Mouse (Mus musculus) CD8-positive naive resting alpha-beta T cell, adult 2 months (primary cell): ENCODE results near the gene Cacna1h.

Source experiments
- DNase-seq, 2 experiments: peaks; one replicate each; pipeline ENCODE4 v3.0.0; 2022; ENCODE audit warnings: low read depth in 2 of 2, low spot score in 2 of 2

The Cacna1h gene

DNA sequence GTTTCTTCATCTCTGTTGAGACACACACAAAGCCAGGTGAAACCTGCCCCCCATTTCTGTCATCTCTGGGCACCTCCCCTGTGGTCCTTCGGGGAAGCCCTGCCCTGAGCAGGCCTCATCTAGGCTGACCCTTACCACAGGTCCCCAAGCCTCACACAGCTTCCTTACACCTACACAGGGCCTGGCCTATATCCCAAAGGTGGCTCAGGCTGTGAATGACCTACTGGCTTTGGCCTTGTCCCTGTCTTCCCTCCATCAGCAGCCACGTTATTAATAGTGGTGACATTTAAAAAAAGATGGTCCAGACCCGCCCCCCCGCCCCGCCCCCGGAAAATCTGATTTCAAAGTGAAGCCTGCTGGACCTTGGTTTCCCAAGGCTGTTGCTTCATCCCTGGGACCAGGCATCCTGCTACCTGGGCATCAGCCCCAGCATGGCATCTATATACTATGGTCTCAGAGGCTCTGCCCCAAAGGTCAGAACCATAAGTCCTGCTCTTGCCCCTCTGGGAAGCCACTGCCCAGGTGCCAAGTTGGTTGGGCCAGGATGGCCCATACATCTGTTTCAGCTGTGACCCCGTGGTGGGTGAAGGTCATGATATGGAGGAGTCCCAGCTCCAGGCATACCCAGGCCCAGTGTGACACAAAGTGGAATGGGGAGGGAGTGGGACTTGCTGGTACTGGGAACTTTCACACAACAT lies 25.1 kb downstream of the Cacna1h start:
- DNase-seq, result no peak

DNA sequence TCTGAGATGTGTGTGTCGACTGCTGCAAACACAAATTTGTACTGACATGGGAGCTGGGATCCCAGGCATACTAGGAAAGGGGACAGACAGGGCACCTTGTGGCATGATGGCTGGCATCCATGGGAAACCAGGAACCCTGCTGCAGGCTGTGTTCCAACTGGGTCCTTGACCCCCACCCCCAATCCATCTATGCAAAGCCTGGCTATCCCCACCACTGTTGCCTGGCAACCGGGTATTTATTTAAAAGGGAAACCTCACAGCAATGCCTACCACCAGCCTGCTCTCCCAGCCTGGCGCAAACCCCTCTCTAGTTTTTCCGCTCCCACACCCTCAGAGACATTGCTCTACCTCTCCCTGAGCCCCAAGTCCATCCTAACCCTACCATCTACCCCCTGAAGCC lies 26.2 kb downstream of the Cacna1h start:
- DNase-seq, result no peak

- DNase-seq, result no peak
These were observed 27.6 kb downstream of the Cacna1h start for GRCm38 (mm10) chr17:25406011-25406441.

- no peak for DNase-seq
These were observed 28.2 kb downstream of the Cacna1h start for GRCm38 (mm10) chr17:25405224-25405895.

DNA sequence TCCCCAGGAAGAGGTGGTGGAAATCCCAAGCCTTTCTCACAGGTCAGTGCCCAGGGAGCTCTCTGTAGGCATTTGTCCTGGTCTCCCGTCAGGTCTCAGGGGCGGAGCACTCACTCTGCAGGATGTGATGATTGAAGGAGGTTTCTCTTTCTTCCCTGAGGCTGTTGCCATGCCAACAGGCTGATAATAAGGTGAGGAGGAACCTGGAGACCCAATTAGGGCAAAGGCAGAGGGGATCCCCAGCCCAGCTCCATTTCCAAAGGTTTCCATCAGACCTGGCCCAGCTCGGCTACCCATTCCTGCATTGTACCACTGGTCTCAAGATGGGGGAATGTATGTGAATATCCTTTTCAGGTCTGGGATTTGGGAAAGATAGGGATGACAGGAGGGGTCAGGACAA lies 29.4 kb downstream of the Cacna1h start:
- DNase-seq, result no peak

DNA sequence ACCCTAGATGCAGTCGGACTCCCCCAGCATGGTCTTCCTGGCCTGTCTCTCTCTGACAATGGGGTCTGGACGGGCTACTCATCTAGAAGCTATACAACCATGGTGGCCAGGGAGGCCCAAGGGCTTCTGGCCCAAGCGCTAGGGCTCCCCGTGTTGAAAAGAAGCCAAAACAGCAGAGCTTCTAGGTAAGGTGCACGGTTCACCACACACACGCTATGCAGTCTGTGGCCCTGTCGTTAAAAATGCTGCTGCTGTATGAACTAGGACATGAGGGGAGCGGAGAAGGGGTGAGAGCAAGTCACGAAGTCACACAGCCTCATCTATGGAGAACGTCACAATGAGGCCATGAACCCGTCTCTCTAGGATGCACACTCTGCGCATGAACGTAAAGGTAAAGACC lies 31.4 kb downstream of the Cacna1h start:
- no peak for DNase-seq

DNA sequence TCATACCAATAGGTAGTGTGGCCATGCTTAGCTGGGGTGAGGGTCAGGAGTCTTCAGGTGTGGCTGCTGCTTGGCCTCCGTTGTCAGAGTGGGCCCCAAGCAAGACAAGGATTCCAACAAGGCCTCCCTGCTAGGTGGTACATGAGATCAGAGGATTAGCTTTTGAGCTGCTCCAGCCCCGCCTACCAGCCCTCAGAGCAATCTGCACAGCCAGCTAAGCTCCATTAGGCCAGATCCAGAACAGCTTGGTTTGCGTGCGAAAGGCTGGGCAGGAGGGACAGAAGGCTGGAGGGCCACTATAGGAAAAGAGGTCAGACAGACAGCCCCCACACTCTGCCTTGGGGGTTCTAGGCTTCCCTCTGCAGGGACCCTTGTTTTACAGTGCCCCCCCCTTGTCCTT lies 32.1 kb downstream of the Cacna1h start:
- DNase-seq, result no peak

DNA sequence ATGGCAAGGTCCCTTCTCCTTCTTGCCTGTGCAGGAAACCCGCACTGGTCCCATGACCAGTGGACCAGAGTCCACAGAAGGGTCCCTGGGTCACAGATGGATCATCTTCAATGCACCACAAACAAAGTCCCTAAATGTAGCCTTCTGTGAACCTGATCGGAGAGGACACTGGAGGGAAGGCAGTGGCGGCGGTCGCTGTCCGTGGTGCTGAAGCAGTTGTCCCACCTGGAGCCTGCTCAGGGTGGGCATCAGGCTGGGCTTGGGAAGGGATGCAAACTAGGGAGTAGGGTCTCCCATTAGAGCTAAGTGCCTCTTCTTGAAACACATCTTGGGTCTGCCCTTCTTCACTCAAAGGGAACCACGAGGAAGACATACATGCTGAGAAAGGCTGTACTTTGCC lies 33.1 kb downstream of the Cacna1h start:
- no peak for DNase-seq

GRCm38 (mm10) chr17:25398520-25398838 lies 35.1 kb downstream of the Cacna1h start:
- no peak for DNase-seq

- DNase-seq, result peak; percentile 17 to 36
These were observed 35.6 kb downstream of the Cacna1h start for GRCm38 (mm10) chr17:25397804-25398519.

- no peak for DNase-seq
These were observed 39.1 kb downstream of the Cacna1h start for GRCm38 (mm10) chr17:25394526-25394925.

GRCm38 (mm10) chr17:25374011-25374410 lies 59.6 kb downstream of the Cacna1h start:
- DNase-seq, result no peak

GRCm38 (mm10) chr17:25372491-25372890 lies 61.1 kb downstream of the Cacna1h start:
- no peak for DNase-seq

DNA sequence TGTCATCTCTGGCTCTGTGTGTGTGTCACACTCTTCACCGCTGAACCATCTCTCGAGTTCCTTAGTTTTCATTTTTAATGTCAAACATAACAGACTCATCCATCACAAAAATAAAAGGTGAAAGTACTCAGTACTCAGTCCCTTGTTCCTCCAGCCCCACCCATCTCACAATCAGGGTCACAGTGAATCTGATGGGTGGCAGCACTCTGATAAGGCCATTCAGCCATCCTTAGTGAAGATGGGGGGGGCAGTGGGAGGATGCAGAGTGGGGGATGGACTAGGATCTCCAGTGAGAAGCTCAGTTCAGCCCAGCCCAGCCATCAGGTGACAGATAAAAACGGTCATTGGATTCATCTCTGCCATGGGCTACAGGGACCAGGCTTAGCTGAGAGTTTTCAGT lies 64.6 kb downstream of the Cacna1h start, which contains the start of gene Tpsg1:
Tpsg1 (plus strand) TSS at position 301 of the 400 bp plus-strand sequence.
- DNase-seq, result no peak

DNA sequence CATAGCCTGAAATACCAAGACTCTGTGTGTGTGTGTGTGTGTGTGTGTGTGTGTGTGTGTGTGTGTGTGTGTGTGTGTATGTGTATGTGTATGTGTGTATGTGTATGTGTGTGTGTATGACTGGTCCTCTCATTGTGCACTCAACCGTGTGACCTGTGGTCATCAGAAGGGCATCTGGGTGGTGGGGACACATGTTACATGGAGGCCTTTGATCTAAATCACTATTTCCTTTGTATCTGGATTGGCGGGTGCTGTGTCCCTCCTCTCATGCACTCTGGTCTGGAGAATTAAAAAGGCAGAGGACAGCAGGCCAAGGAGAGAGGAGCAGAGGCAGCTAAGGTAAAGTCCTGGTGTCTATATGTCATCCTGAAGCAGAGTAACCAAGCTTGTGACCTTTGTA lies 67.6 kb downstream of the Cacna1h start, which contains the start of gene Tpsb2:
Tpsb2 (plus strand) TSS at position 301 of the 400 bp plus-strand sequence.
- no peak for DNase-seq

GRCm38 (mm10) chr17:25363726-25364125 lies 69.9 kb downstream of the Cacna1h start:
- DNase-seq, result peak in 1 of 2 experiments; percentile 14

DNA sequence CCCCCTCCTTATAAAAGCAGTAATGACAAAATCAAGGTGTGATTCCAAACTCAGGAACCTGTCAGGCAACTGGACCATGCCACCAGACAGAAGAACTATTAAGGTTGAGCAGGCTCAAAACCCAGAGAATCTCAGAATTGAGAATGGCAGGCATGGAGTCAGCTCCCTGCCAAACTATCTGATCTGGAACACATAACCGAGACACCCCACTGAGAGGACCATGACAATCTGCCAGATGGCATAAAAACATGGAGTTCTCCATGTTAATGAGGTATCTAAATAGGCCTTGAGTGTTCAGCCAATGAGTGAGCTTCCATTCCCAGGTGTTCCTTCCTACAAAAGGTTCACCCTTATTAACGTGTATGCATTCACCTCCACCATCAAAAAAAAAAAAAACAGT lies 72.3 kb downstream of the Cacna1h start:
- DNase-seq, result no peak

DNA sequence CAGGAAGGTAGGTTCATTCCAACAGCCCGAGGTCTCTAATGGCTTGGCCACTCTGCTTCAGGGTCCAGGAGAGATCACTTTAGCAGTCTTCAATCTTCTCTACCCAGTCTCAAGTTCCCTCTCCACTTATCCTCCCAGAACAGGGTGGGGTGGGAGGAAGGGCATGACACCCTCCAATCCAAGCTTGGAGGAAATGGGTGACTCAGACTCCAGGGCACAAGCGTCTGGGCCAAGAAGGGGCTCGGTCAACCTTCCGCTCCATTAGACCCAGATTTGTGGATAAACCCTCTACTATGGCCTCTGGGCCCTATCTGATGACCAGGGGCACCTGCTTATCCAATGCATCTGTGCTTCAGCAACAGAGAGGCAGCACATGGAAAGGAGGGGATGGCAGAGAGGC lies 88.1 kb downstream of the Cacna1h start, which contains the start of gene Tpsab1:
Tpsab1 (minus strand) TSS at position 101 of the 400 bp plus-strand sequence.
- no peak for DNase-seq

DNA sequence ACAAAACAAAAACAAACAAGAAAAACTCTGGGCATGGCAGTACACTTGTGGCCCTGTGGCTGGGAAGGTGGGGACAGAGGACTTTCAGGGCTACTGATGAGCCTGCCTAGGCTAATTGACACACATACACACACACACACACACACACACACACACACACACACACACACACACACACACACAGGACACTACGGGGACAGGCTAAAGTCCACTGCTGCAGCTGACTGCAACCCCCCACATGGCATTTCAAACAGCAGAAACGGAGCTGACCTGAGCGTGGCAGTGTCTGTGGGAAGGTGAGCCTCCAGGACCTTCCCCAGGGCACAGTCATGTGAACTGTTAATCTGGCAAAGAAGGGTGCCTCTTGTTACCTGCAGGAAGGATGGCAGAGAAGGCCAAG lies 92.1 kb downstream of the Cacna1h start:
- DNase-seq, result no peak

DNA sequence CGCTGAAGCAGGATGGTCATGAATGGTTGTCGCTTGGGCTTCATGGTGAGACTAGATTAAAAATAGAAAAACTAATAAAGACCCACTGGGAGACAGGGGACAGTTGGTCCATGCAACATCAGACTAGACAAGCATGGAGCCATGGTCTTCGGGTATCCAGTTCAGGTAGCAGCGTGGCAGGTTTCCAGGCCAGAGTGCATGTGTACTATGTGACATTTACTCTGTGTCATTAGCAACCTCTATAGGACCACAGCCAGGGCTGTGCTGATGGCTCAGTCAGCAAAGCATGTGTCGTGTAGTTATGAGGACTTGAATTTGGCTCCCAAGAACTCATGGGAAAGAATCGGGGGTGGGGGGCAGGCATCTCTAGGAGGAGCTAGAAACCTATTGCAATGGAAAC lies 93.6 kb downstream of the Cacna1h start:
- DNase-seq, result no peak

- no peak for DNase-seq
These were observed 95.4 kb downstream of the Cacna1h start for GRCm38 (mm10) chr17:25338218-25338617.

- peak; percentile 11 to 22 for DNase-seq
These were observed 99.6 kb downstream of the Cacna1h start for GRCm38 (mm10) chr17:25333943-25334342.
